Mouse (Mus musculus): ENCODE results near the gene Epha2. TPM values are rescaled to one million over a fixed set of nuclear protein-coding genes. Genes with fewer than 3 reads are reported as not detected.

Gene Epha2
- 3.9 and 4.9 TPM in 2 replicates for polyA plus RNA-seq (2015; fragmentation: Nextera tagmentation; extraction: Ambion mirVana)

DNA sequence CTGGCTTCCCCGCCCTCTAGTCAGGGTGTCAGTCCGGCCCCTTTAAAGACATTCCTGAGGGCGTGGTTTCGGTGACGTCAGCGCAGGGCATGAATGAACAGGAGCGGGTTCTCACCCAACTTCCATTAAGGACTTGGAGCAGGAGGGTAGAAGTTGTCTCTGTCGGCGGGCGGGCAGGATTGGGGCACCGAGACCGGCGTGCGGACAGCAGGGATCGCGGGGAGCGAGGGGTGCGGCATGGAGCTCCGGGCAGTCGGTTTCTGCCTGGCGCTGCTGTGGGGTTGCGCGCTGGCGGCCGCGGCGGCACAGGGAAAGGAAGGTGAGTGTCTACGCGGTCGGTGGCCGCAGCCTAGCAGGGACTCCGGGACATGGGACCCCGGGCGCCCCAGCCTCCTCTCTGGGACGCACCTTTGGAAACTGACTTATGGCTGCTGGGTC is at the start of gene Epha2:
Gene Epha2, plus strand, starts transcription at position 125 of the 438 bp plus-strand sequence.
- peak; percentile 40; the same call in 1 of the 2 replicates for ATAC-seq (ENCODE audit: low FRiP score, low TSS enrichment)
- no peak for TF ChIP-seq EP300 (optimal IDR thresholded peaks at IDR 0.05)
- no peak for TF ChIP-seq CTCF (IDR thresholded peaks at IDR 0.05; ENCODE audit: low read depth)
- H3K9ac ChIP-seq (ENCODE audit: low read length), result peak within 1 kb of the TSS; percentile 91

DNA sequence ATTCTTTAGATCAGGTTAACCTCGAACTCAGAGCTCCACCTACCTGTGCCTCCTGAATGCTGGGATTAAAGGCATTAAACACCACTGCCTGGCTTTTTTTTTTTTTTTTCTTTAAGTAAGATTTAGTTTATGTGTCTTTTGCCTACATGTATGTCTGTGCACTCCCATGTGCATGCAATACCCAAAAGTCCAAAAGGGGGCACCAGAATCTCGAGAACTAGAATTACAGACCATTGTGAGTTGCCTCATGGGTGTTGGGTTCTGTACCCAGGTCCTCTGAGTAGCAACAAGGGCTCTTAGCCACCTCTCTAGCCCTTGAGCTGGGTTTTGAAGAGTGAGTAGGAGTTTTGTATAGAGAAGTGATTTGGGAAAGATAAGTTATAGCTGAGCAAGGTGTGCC is 48.4 kb upstream of the Epha2 start:
- peak; percentile 53 for TF ChIP-seq CTCF (IDR thresholded peaks at IDR 0.05; ENCODE audit: low read depth)
- no peak for TF ChIP-seq EP300 (optimal IDR thresholded peaks at IDR 0.05)
- Histone ChIP-seq H3K27me3 (ENCODE audit: control insufficient read depth, insufficient read depth, low read length) (no peaks in the 10 kb centered on the region), H3K36me3 (ENCODE audit: control insufficient read depth, insufficient read depth, low read length) (no peaks in the 10 kb centered on the region), H3K9me3 (ENCODE audit: control insufficient read depth, low read length) (no peaks in the 10 kb centered on the region), H3K27ac (replicated peaks) (no peak overlapping the region), H3K4me1 (replicated peaks; ENCODE audit: control insufficient read depth, insufficient read depth) (no peaks in the 10 kb centered on the region), H3K4me3 (ENCODE audit: low read depth, low read length) (no peak overlapping the region), H3K9ac (ENCODE audit: low read length) (no peak overlapping the region), H3K4me2 (replicated peaks; ENCODE audit: low read depth) (no peak overlapping the region)
- 65% methylated on average over 2 of the region's 2 CpGs for WGBS
- no peak for DNase-seq (ENCODE audit: low spot score)
- no peak for ATAC-seq (ENCODE audit: low FRiP score, low TSS enrichment)

More for the DNA sequence above, at the start of gene Epha2:
- Histone ChIP-seq H3K4me2 (replicated peaks; ENCODE audit: low read depth) (peak within 1 kb of the TSS; percentile 87), H3K4me1 (replicated peaks; ENCODE audit: control insufficient read depth, insufficient read depth) (no peaks in the 10 kb centered on the region), H3K36me3 (ENCODE audit: control insufficient read depth, insufficient read depth, low read length) (no peaks in the 10 kb centered on the region; the same call in 1 of the 2 replicates), H3K9me3 (ENCODE audit: control insufficient read depth, low read length) (no peaks in the 10 kb centered on the region), H3K4me3 (ENCODE audit: low read depth, low read length) (peak within 1 kb of the TSS; percentile 81), H3K27me3 (ENCODE audit: control insufficient read depth, insufficient read depth, low read length) (no peaks in the 10 kb centered on the region), H3K27ac (replicated peaks) (peak within 1 kb of the TSS; percentile 91)
- peak; percentile 93 for DNase-seq (ENCODE audit: low spot score)
- under 1% methylated on average over 33 of the region's 35 CpGs for WGBS

DNA sequence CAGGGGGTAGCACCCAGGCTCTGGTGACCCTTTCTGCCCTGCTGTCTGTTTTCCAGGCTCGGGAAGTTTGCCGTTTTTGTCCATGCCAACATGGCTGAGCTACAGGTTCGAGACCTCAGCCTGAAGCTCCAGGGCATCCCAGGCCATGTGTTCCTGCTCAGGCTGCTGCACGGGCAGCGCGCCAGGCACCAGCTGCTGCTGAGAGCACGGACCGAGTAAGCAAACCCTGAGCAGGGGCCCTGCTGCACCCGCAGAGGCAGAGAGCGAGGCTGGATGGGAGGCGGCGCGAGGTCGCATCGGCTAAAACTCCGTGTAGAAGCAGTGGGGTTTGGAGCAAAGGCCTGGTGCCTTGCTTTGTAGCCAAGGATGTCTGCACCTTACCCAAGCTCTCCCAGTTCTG is 46.8 kb upstream of the Epha2 start:
- Histone ChIP-seq H3K9ac (ENCODE audit: low read length) (no peak overlapping the region; the same call in 1 of the 2 replicates), H3K4me1 (replicated peaks; ENCODE audit: control insufficient read depth, insufficient read depth) (no peaks in the 10 kb centered on the region), H3K4me2 (replicated peaks; ENCODE audit: low read depth) (no peak overlapping the region), H3K9me3 (ENCODE audit: control insufficient read depth, low read length) (no peaks in the 10 kb centered on the region), H3K4me3 (ENCODE audit: low read depth, low read length) (no peak overlapping the region), H3K27me3 (ENCODE audit: control insufficient read depth, insufficient read depth, low read length) (no peaks in the 10 kb centered on the region), H3K27ac (replicated peaks) (peak overlapping the region; percentile 40; the same call in 1 of the 2 replicates), H3K36me3 (ENCODE audit: control insufficient read depth, insufficient read depth, low read length) (no peaks in the 10 kb centered on the region)
- ATAC-seq (ENCODE audit: low FRiP score, low TSS enrichment) (peak; percentile 39; the same call in 1 of the 2 replicates), DNase-seq (ENCODE audit: low spot score) (peak; percentile 50)
- TF ChIP-seq CTCF (IDR thresholded peaks at IDR 0.05; ENCODE audit: low read depth) (no peak), EP300 (optimal IDR thresholded peaks at IDR 0.05) (no peak)
- WGBS, result 39% methylated on average over 16 of the region's 16 CpGs

DNA sequence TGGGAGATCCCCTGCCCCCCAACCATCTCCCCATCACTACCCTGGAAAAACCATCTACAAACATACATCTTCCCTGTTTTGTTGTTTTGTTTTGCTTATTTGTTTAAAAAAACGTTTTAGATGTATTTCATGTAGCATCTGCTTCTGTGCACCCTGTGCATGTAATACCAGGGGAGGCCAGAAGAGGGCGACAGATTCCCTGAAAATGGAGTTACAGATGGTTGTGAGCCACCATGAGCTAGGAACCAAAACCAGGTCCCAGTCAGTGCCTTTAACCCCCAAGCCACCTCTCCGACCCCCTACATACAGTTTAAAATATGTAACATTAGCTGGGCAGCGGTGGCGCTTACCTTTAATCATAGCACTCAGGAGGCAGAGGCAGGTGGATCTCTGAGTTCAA is 43.6 kb upstream of the Epha2 start:
- ATAC-seq (ENCODE audit: low FRiP score, low TSS enrichment) (no peak), DNase-seq (ENCODE audit: low spot score) (no peak)
- H3K27ac ChIP-seq (replicated peaks), result no peak overlapping the region
- H3K36me3 ChIP-seq (ENCODE audit: control insufficient read depth, insufficient read depth, low read length), result no peaks in the 10 kb centered on the region
- H3K4me1 ChIP-seq (replicated peaks; ENCODE audit: control insufficient read depth, insufficient read depth), result no peaks in the 10 kb centered on the region
- H3K4me3 ChIP-seq (ENCODE audit: low read depth, low read length), result no peak overlapping the region
- 73% methylated on average over 5 of the region's 5 CpGs for WGBS
- no peak overlapping the region for H3K4me2 ChIP-seq (replicated peaks; ENCODE audit: low read depth)
- H3K9me3 ChIP-seq (ENCODE audit: control insufficient read depth, low read length), result no peaks in the 10 kb centered on the region
- TF ChIP-seq CTCF (IDR thresholded peaks at IDR 0.05; ENCODE audit: low read depth) (peak; percentile 74), EP300 (optimal IDR thresholded peaks at IDR 0.05) (no peak)
- no peak overlapping the region for H3K9ac ChIP-seq (ENCODE audit: low read length)
- H3K27me3 ChIP-seq (ENCODE audit: control insufficient read depth, insufficient read depth, low read length), result no peaks in the 10 kb centered on the region

DNA sequence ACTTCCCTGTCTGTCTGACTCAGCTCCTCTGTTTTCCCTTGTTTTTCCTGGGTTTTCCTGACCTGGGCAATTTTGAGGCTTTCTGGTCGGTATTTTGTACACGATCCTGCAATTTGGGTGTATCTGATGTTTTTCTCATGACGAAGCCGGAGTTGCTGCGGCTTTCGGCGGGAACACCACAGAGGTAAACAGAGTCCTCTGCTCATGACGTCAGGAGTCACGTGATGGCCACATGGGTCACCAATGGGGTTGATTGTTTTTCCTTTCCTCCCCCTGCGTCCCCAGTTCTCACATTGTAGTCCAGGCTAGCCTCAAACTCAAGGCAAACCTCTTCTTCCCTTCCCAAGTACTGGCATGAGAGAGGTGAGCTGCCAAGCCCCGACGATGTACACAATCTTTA is 41.6 kb upstream of the Epha2 start:
- TF ChIP-seq CTCF (IDR thresholded peaks at IDR 0.05; ENCODE audit: low read depth), result no peak
- TF ChIP-seq EP300 (optimal IDR thresholded peaks at IDR 0.05), result no peak
- Histone ChIP-seq H3K4me3 (ENCODE audit: low read depth, low read length) (no peak overlapping the region), H3K27ac (replicated peaks) (0 out of 2 replicates have a peak overlapping the region, but pooled peaks have one; percentile 13), H3K9me3 (ENCODE audit: control insufficient read depth, low read length) (no peaks in the 10 kb centered on the region), H3K27me3 (ENCODE audit: control insufficient read depth, insufficient read depth, low read length) (no peaks in the 10 kb centered on the region), H3K36me3 (ENCODE audit: control insufficient read depth, insufficient read depth, low read length) (no peaks in the 10 kb centered on the region), H3K4me2 (replicated peaks; ENCODE audit: low read depth) (peak overlapping the region; percentile 58), H3K4me1 (replicated peaks; ENCODE audit: control insufficient read depth, insufficient read depth) (no peaks in the 10 kb centered on the region), H3K9ac (ENCODE audit: low read length) (no peak overlapping the region)
- WGBS, result 55% methylated on average over 12 of the region's 12 CpGs
- DNase-seq (ENCODE audit: low spot score) (no peak), ATAC-seq (ENCODE audit: low FRiP score, low TSS enrichment) (peak; percentile 3; the same call in 1 of the 2 replicates)

DNA sequence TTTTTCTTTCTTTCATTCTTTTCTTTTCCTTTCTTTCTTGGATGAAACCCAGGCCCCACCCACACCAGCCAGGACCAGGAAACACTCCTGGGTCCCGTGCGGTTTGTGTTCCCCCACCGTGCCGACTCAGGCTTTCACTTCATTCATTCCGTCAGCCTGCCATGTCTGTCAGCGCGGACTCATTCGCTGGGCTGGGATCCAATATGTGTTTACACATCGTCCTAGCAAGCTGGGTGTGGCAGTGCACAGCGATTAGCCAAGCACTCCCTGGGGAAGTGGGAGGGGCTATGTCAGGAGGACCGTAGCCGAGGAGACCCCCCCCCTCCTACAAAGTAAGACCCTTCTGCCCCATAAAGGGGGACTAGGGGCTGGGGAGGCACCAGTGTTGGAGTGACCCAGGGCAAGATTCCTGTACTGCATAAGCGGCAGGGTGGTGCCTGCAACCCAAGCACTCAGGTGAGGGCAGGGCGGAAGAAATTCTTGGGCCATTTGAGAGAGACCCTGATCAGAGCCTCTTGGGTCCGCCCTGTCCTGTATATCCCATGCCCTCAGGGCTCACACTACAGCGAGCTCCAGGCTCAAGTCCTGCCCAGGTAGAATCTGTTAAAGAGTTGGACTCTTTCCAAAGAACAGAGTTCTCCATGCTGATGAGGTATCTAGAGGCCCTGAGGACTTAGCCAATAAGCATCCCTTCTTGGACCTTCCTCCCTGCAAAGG is 40.9 kb upstream of the Epha2 start:
- peak overlapping the region; percentile 15; the same call in 1 of the 2 replicates for H3K4me3 ChIP-seq (ENCODE audit: low read depth, low read length)
- H3K4me2 ChIP-seq (replicated peaks; ENCODE audit: low read depth), result peak overlapping the region; percentile 58
- TF ChIP-seq CTCF (IDR thresholded peaks at IDR 0.05; ENCODE audit: low read depth) (no peak), EP300 (optimal IDR thresholded peaks at IDR 0.05) (no peak)
- no peaks in the 10 kb centered on the region for H3K36me3 ChIP-seq (ENCODE audit: control insufficient read depth, insufficient read depth, low read length)
- DNase-seq (ENCODE audit: low spot score) (peak; percentile 91), ATAC-seq (ENCODE audit: low FRiP score, low TSS enrichment) (peak; percentile 84)
- WGBS, result 27% methylated on average over 16 of the region's 16 CpGs
- H3K4me1 ChIP-seq (replicated peaks; ENCODE audit: control insufficient read depth, insufficient read depth), result no peaks in the 10 kb centered on the region
- no peaks in the 10 kb centered on the region for H3K27me3 ChIP-seq (ENCODE audit: control insufficient read depth, insufficient read depth, low read length)
- H3K27ac ChIP-seq (replicated peaks), result peak overlapping the region; percentile 65; the same call in 1 of the 2 replicates
- H3K9me3 ChIP-seq (ENCODE audit: control insufficient read depth, low read length), result no peaks in the 10 kb centered on the region
- H3K9ac ChIP-seq (ENCODE audit: low read length), result 0 out of 2 replicates have a peak overlapping the region, but pooled peaks have one; percentile 13

Data from stomach, postnatal 0 days (tissue).